Mouse (Mus musculus) heart, embryonic 16.5 days (tissue): Measurements from ENCODE around the gene Tcerg1l. TPM values are rescaled to one million over a fixed set of nuclear protein-coding genes. Genes with fewer than 3 reads are reported as not detected.

Experiments used
- ATAC-seq: fragments of 200-750 bp; cut with Nextera tagmentation; replicated peaks from 2 replicates; pipeline ENCODE4 v1.8.0; 2017; ENCODE audit warnings: moderate number of reproducible peaks; ENCODE audit not compliant: insufficient read depth, low FRiP score; ENCODE audit errors: extremely low read depth
- H3K27ac ChIP-seq: fragments of 300-500 bp; sonication (generic); 2 replicates; pipeline ENCODE4 v1.5.1; 2014; ENCODE audit warnings: mild to moderate bottlenecking, low read length, control low read depth, moderate library complexity
- H3K27me3 ChIP-seq: fragments of 300-500 bp; sonication (generic); 2 replicates; pipeline ENCODE4 v1.6.1; 2014; ENCODE audit warnings: low read length, mixed read lengths; ENCODE audit not compliant: control insufficient read depth, insufficient read depth
- H3K36me3 ChIP-seq: fragments of 300-500 bp; sonication (generic); 2 replicates; pipeline ENCODE4 v1.6.1; 2014; ENCODE audit not compliant: control insufficient read depth, insufficient read depth
- H3K4me1 ChIP-seq: fragments of 300-500 bp; sonication (generic); 2 replicates; pipeline ENCODE4 v1.6.1; 2014; ENCODE audit warnings: low read length, mixed read lengths; ENCODE audit not compliant: control insufficient read depth, insufficient read depth
- H3K4me2 ChIP-seq: fragments of 300-500 bp; sonication (generic); 2 replicates; pipeline ENCODE4 v1.6.1; 2014; ENCODE audit warnings: low read depth, mild to moderate bottlenecking, control low read depth, low read length
- H3K4me3 ChIP-seq: fragments of 300-500 bp; sonication (generic); 2 replicates; pipeline ENCODE4 v1.5.1; 2014; ENCODE audit warnings: mild to moderate bottlenecking, control low read depth, low read length
- H3K9ac ChIP-seq: fragments of 300-500 bp; sonication (generic); 2 replicates; pipeline ENCODE4 v1.6.1; 2014; ENCODE audit warnings: low read length, control low read depth
- H3K9me3 ChIP-seq: fragments of 300-500 bp; sonication (generic); replicated peaks from 2 replicates; pipeline ENCODE4 v1.6.1; 2016; ENCODE audit warnings: low read length; ENCODE audit not compliant: control insufficient read depth
- WGBS: fragments of 180-500 bp; shearing (Covaris S2); extraction: QIAGEN DNeasy Blood & Tissue Kit; methylation state at CpG from one replicate; pipeline ENCODE4 v1.1.7; 2014; 5-methylcytosine and 5-hydroxymethylcytosine counted together
- polyA plus RNA-seq: library from polyadenylated mRNA; unstranded; fragments of >200 nt; fragmentation: Nextera tagmentation; extraction: Ambion mirVana; gene quantifications from 2 replicates; pipeline ENCODE4 v1.2.1, GENCODE M21; 2015

Tcerg1l gene
- polyA plus RNA-seq, 1 experiment from 2014 or later, result 0.14 TPM

GRCm38 (mm10) chr7:138196139-138196538 lies 201.4 kb downstream of the Tcerg1l start:
- H3K9ac ChIP-seq, result no peak overlapping the region
- H3K9me3 ChIP-seq, result no peaks in the 10 kb centered on the region
- H3K4me3 ChIP-seq, result no peak overlapping the region
- no peaks in the 10 kb centered on the region for H3K4me1 ChIP-seq
- WGBS, result 71% methylated on average over 2 of the region's 2 CpGs
- ATAC-seq, result no peak
- no peaks in the 10 kb centered on the region for H3K36me3 ChIP-seq
- no peak overlapping the region for H3K4me2 ChIP-seq
- no peak overlapping the region for H3K27ac ChIP-seq
- H3K27me3 ChIP-seq, result no peaks in the 10 kb centered on the region

GRCm38 (mm10) chr7:138184197-138184596 lies 213.3 kb downstream of the Tcerg1l start:
- Histone ChIP-seq H3K9me3 (no peaks in the 10 kb centered on the region), H3K4me1 (no peaks in the 10 kb centered on the region), H3K27me3 (no peaks in the 10 kb centered on the region), H3K27ac (no peak overlapping the region), H3K9ac (no peak overlapping the region), H3K36me3 (no peaks in the 10 kb centered on the region), H3K4me3 (no peak overlapping the region), H3K4me2 (no peak overlapping the region)
- no peak for ATAC-seq
- 76% methylated on average over 5 of the region's 5 CpGs for WGBS

DNA sequence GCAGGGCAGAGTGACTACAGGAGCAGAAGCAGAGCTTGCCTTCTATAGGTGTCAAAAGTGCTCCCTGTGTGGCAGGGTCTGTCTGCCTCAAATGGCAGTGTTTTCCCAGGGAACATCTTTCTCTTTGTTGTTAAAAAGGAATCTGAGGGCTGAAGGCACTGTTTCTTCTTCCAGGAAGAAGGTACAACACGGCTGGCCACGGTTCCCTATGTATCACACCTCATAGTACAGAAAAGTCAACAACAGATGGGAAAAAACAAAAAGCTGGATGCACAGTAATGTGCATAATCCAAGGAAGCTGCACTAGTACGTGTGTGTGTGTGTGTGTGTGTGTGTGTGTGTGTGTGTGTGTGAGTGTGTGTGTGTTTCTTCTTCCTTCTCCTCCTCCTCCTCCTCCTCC lies 215.3 kb downstream of the Tcerg1l start:
- no peak overlapping the region for H3K4me3 ChIP-seq
- WGBS, result 56% methylated on average over 3 of the region's 3 CpGs
- no peaks in the 10 kb centered on the region for H3K36me3 ChIP-seq
- H3K4me1 ChIP-seq, result no peaks in the 10 kb centered on the region
- no peak overlapping the region for H3K27ac ChIP-seq
- no peak for ATAC-seq
- no peaks in the 10 kb centered on the region for H3K27me3 ChIP-seq
- no peak overlapping the region for H3K9ac ChIP-seq
- H3K4me2 ChIP-seq, result no peak overlapping the region
- no peaks in the 10 kb centered on the region for H3K9me3 ChIP-seq

DNA sequence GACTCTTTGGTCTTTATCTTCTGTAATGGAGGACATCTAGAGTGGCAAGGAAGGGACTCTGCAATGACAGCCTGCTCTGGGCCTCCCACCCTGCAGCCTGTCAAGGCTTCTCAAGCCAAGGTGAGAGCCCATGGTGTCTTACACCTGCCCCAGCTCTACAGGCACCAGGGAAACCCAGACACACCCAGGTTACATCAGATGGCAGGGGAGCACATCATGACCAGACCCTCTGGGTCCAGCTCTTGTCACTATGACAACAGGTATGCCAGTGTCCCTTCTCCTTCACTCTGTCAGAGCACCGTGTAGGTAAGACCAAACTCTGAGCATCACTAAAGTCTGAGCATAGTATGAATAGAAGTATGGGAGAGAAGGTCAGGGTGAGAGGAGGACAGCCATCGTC lies 218.9 kb downstream of the Tcerg1l start:
- Histone ChIP-seq H3K4me2 (no peak overlapping the region), H3K4me1 (peaks cover 4% of the 10 kb centered on the region; the same call in 1 of the 2 replicates), H3K36me3 (no peaks in the 10 kb centered on the region), H3K4me3 (no peak overlapping the region), H3K9ac (no peak overlapping the region), H3K27me3 (no peaks in the 10 kb centered on the region), H3K9me3 (peaks cover 2% of the 10 kb centered on the region; the same call in 1 of the 2 replicates), H3K27ac (no peak overlapping the region)
- no peak for ATAC-seq
- WGBS, result 79% methylated on average over 2 of the region's 2 CpGs

- H3K4me3 ChIP-seq, result no peak overlapping the region
- H3K4me1 ChIP-seq, result peaks cover 4% of the 10 kb centered on the region; the same call in 1 of the 2 replicates
- H3K27me3 ChIP-seq, result no peaks in the 10 kb centered on the region
- H3K36me3 ChIP-seq, result no peaks in the 10 kb centered on the region
- ATAC-seq, result peak; percentile 49
- H3K9me3 ChIP-seq, result peaks cover 2% of the 10 kb centered on the region; the same call in 1 of the 2 replicates
- no peak overlapping the region for H3K9ac ChIP-seq
- WGBS, result 28% methylated on average over 2 of the region's 2 CpGs
- no peak overlapping the region for H3K4me2 ChIP-seq
- 0 out of 2 replicates have a peak overlapping the region, but pooled peaks have one; percentile 1 for H3K27ac ChIP-seq
Measured at GRCm38 (mm10) chr7:138176026-138176425, 221.5 kb downstream of the Tcerg1l start.

DNA sequence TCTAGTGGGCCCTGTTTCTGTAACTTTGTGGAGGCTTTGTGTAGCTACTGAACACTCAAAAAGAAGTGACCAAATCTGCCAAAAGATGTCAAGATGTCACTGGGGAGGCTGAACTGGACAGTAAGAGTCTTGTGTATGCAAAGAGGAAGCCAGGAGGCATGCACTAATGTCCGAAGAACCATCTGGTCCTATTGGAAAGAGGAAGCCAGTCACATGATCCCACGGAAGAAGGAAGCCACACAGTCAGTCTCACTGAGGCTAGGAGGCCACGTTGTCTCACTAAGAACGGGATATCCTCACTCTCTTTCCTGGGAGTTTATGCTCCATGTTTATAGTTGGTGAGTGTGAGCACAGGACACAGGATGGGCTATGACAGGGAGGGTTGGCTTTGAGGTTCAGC lies 227.1 kb downstream of the Tcerg1l start:
- Histone ChIP-seq H3K27ac (no peak overlapping the region), H3K9me3 (peaks cover 2% of the 10 kb centered on the region; the same call in 1 of the 2 replicates), H3K4me1 (no peaks in the 10 kb centered on the region), H3K4me2 (no peak overlapping the region), H3K27me3 (no peaks in the 10 kb centered on the region), H3K9ac (no peak overlapping the region), H3K4me3 (no peak overlapping the region), H3K36me3 (no peaks in the 10 kb centered on the region)
- WGBS, result 74% methylated on average over 4 of the region's 4 CpGs
- no peak for ATAC-seq
